Mouse (Mus musculus) liver, embryonic 15.5 days (tissue): ENCODE measurements at regions not wholly inside any gene's neighbourhood (a gene's known extent, or its start where the extent isn't known, plus 50 kb on each side); places are given as distances from the start of the nearest gene placed in this dataset.

ENCODE experiments used
- ATAC-seq: fragments of 200-750 bp; cut with Nextera tagmentation; 2 replicates; pipeline ENCODE4 v1.8.0; 2017; ENCODE audit warnings: moderate number of reproducible peaks, mild to moderate bottlenecking, moderate library complexity; ENCODE audit not compliant: insufficient read depth
- H3K27ac ChIP-seq: fragments of 300-500 bp; sonication (generic); replicated peaks from 2 replicates; pipeline ENCODE4 v1.5.1; 2015; ENCODE audit warnings: mild to moderate bottlenecking, inconsistent platforms
- H3K27me3 ChIP-seq: fragments of 300-500 bp; sonication (generic); 2 replicates; pipeline ENCODE4 v1.6.1; 2015; ENCODE audit warnings: mild to moderate bottlenecking, inconsistent platforms
- H3K36me3 ChIP-seq: fragments of 300-500 bp; sonication (generic); replicated peaks from 2 replicates; pipeline ENCODE4 v1.6.1; 2015; ENCODE audit warnings: moderate library complexity, mild to moderate bottlenecking, inconsistent platforms
- H3K4me1 ChIP-seq: fragments of 300-500 bp; sonication (generic); replicated peaks from 2 replicates; pipeline ENCODE4 v1.6.1; 2015; ENCODE audit warnings: inconsistent platforms
- H3K4me2 ChIP-seq: fragments of 300-500 bp; sonication (generic); 2 replicates; pipeline ENCODE4 v1.6.1; 2015; ENCODE audit warnings: moderate library complexity, mild to moderate bottlenecking, inconsistent platforms
- H3K4me3 ChIP-seq: fragments of 300-500 bp; sonication (generic); replicated peaks from 2 replicates; pipeline ENCODE4 v1.5.1; 2015; ENCODE audit warnings: mild to moderate bottlenecking, inconsistent platforms
- H3K9ac ChIP-seq: fragments of 300-500 bp; sonication (generic); 2 replicates; pipeline ENCODE4 v1.6.1; 2015; ENCODE audit warnings: moderate library complexity, mild to moderate bottlenecking, inconsistent platforms
- H3K9me3 ChIP-seq: fragments of 300-500 bp; sonication (generic); replicated peaks from 2 replicates; pipeline ENCODE4 v1.6.1; 2016; ENCODE audit warnings: inconsistent platforms
- WGBS: fragments of 180-500 bp; shearing (Covaris S2); methylation state at CpG from one replicate; pipeline ENCODE4 v1.1.7; 2015; ENCODE audit warnings: mixed read lengths; ENCODE audit not compliant: insufficient replicate concordance; 5-methylcytosine and 5-hydroxymethylcytosine counted together

- Histone ChIP-seq H3K4me2 (no peak overlapping the region), H3K27ac (no peak overlapping the region), H3K9ac (no peak overlapping the region), H3K36me3 (no peaks in the 10 kb centered on the region), H3K4me3 (no peak overlapping the region), H3K9me3 (no peaks in the 10 kb centered on the region), H3K27me3 (no peaks in the 10 kb centered on the region), H3K4me1 (no peaks in the 10 kb centered on the region)
- WGBS = 68% methylated on average over 4 of the region's 4 CpGs
- no peak for ATAC-seq
These were observed 588.6 kb upstream of the Mef2c start for GRCm38 (mm10) chr13:82915194-82915593.

GRCm38 (mm10) chr13:82930010-82930409 lies 573.8 kb upstream of the Mef2c start:
- no peak overlapping the region for H3K4me2 ChIP-seq
- no peak overlapping the region for H3K9ac ChIP-seq
- no peak overlapping the region for H3K4me3 ChIP-seq
- ATAC-seq = no peak
- no peaks in the 10 kb centered on the region for H3K36me3 ChIP-seq
- H3K27me3 ChIP-seq = no peaks in the 10 kb centered on the region
- H3K9me3 ChIP-seq = no peaks in the 10 kb centered on the region
- H3K4me1 ChIP-seq = no peaks in the 10 kb centered on the region
- H3K27ac ChIP-seq = no peak overlapping the region

- WGBS = 72% methylated on average over 3 of the region's 3 CpGs
- H3K27ac ChIP-seq = no peak overlapping the region
- no peak overlapping the region for H3K4me3 ChIP-seq
- no peak for ATAC-seq
- no peaks in the 10 kb centered on the region for H3K36me3 ChIP-seq
- H3K27me3 ChIP-seq = no peaks in the 10 kb centered on the region
- H3K4me1 ChIP-seq = no peaks in the 10 kb centered on the region
- H3K9ac ChIP-seq = no peak overlapping the region
- no peaks in the 10 kb centered on the region for H3K9me3 ChIP-seq
- no peak overlapping the region for H3K4me2 ChIP-seq
These were observed 566.0 kb upstream of the Mef2c start for GRCm38 (mm10) chr13:82937856-82938255.

GRCm38 (mm10) chr13:82942691-82943341 lies 561.0 kb upstream of the Mef2c start:
- Histone ChIP-seq H3K27ac (no peak overlapping the region), H3K36me3 (no peaks in the 10 kb centered on the region), H3K4me2 (no peak overlapping the region), H3K9me3 (no peaks in the 10 kb centered on the region), H3K9ac (no peak overlapping the region), H3K27me3 (no peaks in the 10 kb centered on the region), H3K4me3 (no peak overlapping the region), H3K4me1 (no peaks in the 10 kb centered on the region)
- no peak for ATAC-seq
- 60% methylated on average over 11 of the region's 11 CpGs for WGBS

GRCm38 (mm10) chr13:82946931-82947330 lies 556.9 kb upstream of the Mef2c start:
- Histone ChIP-seq H3K4me1 (no peaks in the 10 kb centered on the region), H3K27me3 (no peaks in the 10 kb centered on the region), H3K27ac (no peak overlapping the region), H3K4me3 (no peak overlapping the region), H3K9ac (no peak overlapping the region), H3K36me3 (no peaks in the 10 kb centered on the region), H3K9me3 (no peaks in the 10 kb centered on the region), H3K4me2 (no peak overlapping the region)
- no peak for ATAC-seq
- 67% methylated on average over 5 of the region's 5 CpGs for WGBS

GRCm38 (mm10) chr13:82949541-82949940 lies 554.3 kb upstream of the Mef2c start:
- H3K27ac ChIP-seq = no peak overlapping the region
- H3K9me3 ChIP-seq = no peaks in the 10 kb centered on the region
- H3K4me1 ChIP-seq = no peaks in the 10 kb centered on the region
- no peak overlapping the region for H3K4me2 ChIP-seq
- ATAC-seq = no peak
- no peak overlapping the region for H3K9ac ChIP-seq
- WGBS = 26% methylated on average over 6 of the region's 6 CpGs
- no peaks in the 10 kb centered on the region for H3K27me3 ChIP-seq
- no peak overlapping the region for H3K4me3 ChIP-seq
- no peaks in the 10 kb centered on the region for H3K36me3 ChIP-seq

GRCm38 (mm10) chr13:82962333-82962732 lies 541.5 kb upstream of the Mef2c start:
- Histone ChIP-seq H3K36me3 (no peaks in the 10 kb centered on the region), H3K4me3 (no peak overlapping the region), H3K27ac (no peak overlapping the region), H3K9ac (no peak overlapping the region), H3K4me1 (no peaks in the 10 kb centered on the region), H3K27me3 (no peaks in the 10 kb centered on the region), H3K9me3 (no peaks in the 10 kb centered on the region), H3K4me2 (no peak overlapping the region)
- 56% methylated on average over 3 of the region's 3 CpGs for WGBS
- ATAC-seq = no peak

- 80% methylated on average over 9 of the region's 9 CpGs for WGBS
- no peak overlapping the region for H3K27ac ChIP-seq
- no peaks in the 10 kb centered on the region for H3K27me3 ChIP-seq
- no peaks in the 10 kb centered on the region for H3K36me3 ChIP-seq
- H3K4me2 ChIP-seq = no peak overlapping the region
- no peak overlapping the region for H3K4me3 ChIP-seq
- H3K9ac ChIP-seq = no peak overlapping the region
- no peaks in the 10 kb centered on the region for H3K9me3 ChIP-seq
- H3K4me1 ChIP-seq = no peaks in the 10 kb centered on the region
- no peak for ATAC-seq
These were observed 532.1 kb upstream of the Mef2c start for GRCm38 (mm10) chr13:82971722-82972121.

- Histone ChIP-seq H3K36me3 (no peaks in the 10 kb centered on the region), H3K4me3 (no peak overlapping the region), H3K9ac (no peak overlapping the region), H3K27me3 (no peaks in the 10 kb centered on the region), H3K4me2 (no peak overlapping the region), H3K27ac (no peak overlapping the region), H3K4me1 (no peaks in the 10 kb centered on the region), H3K9me3 (no peaks in the 10 kb centered on the region)
- ATAC-seq = no peak
- WGBS = 75% methylated on average over 1 of the region's 1 CpGs
These were observed 529.5 kb upstream of the Mef2c start for GRCm38 (mm10) chr13:82974210-82974811.

- no peak overlapping the region for H3K9ac ChIP-seq
- no peak overlapping the region for H3K4me2 ChIP-seq
- no peaks in the 10 kb centered on the region for H3K36me3 ChIP-seq
- no peak overlapping the region for H3K4me3 ChIP-seq
- no peak overlapping the region for H3K27ac ChIP-seq
- H3K4me1 ChIP-seq = no peaks in the 10 kb centered on the region
- no peaks in the 10 kb centered on the region for H3K9me3 ChIP-seq
- ATAC-seq = no peak
- no peaks in the 10 kb centered on the region for H3K27me3 ChIP-seq
These were observed 502.7 kb upstream of the Mef2c start for GRCm38 (mm10) chr13:83001118-83001517.

- H3K4me3 ChIP-seq = no peak overlapping the region
- H3K9ac ChIP-seq = no peak overlapping the region
- H3K4me1 ChIP-seq = no peaks in the 10 kb centered on the region
- no peaks in the 10 kb centered on the region for H3K36me3 ChIP-seq
- no peak for ATAC-seq
- H3K4me2 ChIP-seq = no peak overlapping the region
- H3K27me3 ChIP-seq = no peaks in the 10 kb centered on the region
- H3K9me3 ChIP-seq = no peaks in the 10 kb centered on the region
- no peak overlapping the region for H3K27ac ChIP-seq
These were observed 487.1 kb upstream of the Mef2c start for GRCm38 (mm10) chr13:83016686-83017085.

GRCm38 (mm10) chr13:83020829-83021228 lies 483.0 kb upstream of the Mef2c start:
- H3K27ac ChIP-seq = no peak overlapping the region
- H3K4me3 ChIP-seq = no peak overlapping the region
- no peaks in the 10 kb centered on the region for H3K27me3 ChIP-seq
- no peak overlapping the region for H3K9ac ChIP-seq
- H3K4me2 ChIP-seq = no peak overlapping the region
- H3K36me3 ChIP-seq = no peaks in the 10 kb centered on the region
- no peaks in the 10 kb centered on the region for H3K9me3 ChIP-seq
- 16% methylated on average over 3 of the region's 3 CpGs for WGBS
- no peak for ATAC-seq
- H3K4me1 ChIP-seq = no peaks in the 10 kb centered on the region
